Mouse (Mus musculus): ENCODE results near the gene Dctpp1.
A peak's percentile ranks its signal among the peaks of the same experiment; 100 is the strongest.

Gene Dctpp1

GRCm38 (mm10) chr7:127260309-127261111 lies at the start of gene Dctpp1:
TSS of gene Dctpp1 (minus strand) at chr7:127260709.
- peak; percentile 89 for DNase-seq (ENCODE audit: low spot score)

DNA sequence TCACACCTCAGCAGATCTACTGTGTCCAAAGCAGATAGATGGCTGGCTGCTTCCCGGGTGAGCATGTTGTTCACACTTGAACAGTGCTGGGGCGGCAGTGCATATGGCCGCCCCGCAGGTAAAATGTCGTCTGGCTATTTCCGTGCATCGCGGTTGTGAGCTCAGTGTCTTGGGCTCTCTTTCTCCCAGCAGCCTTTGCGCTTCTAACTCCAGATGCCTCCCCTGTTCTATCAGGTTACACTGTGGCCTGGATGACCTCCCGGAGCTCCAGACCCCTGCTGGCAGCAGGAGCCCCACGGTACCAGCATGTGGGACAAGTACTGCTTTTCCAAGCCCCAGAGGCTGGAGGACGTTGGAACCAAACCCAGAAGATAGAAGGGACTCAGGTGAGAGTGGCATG lies 49.4 kb upstream of the Dctpp1 start:
- no peak for DNase-seq (ENCODE audit: low spot score)

GRCm38 (mm10) chr7:127308887-127309286 lies 48.4 kb upstream of the Dctpp1 start:
- peak; percentile 29 for DNase-seq (ENCODE audit: low spot score)

DNA sequence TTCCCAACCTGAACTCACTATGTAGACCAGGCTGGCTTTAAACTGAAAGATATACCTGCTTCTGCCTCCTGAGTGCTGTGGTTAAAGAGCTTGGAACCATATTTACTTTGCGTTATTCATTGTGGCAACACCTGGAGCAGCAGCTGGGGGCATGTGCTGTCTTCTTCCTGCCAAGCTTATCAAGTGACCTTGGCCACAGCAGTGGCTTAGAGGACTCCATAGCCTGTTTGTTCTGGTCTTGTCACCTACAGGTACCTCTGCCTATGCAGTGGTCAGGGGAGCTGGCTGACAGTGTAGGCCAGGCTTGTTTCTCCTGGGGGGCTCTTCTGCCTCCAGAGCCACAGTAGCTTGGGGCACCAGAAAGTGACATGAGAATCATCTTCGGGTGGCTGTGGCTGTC lies 47.9 kb upstream of the Dctpp1 start:
- no peak for DNase-seq (ENCODE audit: low spot score)

GRCm38 (mm10) chr7:127297586-127298193 lies 37.2 kb upstream of the Dctpp1 start:
- no peak for DNase-seq (ENCODE audit: low spot score)

GRCm38 (mm10) chr7:127296786-127297555 lies 36.5 kb upstream of the Dctpp1 start:
- no peak for DNase-seq (ENCODE audit: low spot score)

DNA sequence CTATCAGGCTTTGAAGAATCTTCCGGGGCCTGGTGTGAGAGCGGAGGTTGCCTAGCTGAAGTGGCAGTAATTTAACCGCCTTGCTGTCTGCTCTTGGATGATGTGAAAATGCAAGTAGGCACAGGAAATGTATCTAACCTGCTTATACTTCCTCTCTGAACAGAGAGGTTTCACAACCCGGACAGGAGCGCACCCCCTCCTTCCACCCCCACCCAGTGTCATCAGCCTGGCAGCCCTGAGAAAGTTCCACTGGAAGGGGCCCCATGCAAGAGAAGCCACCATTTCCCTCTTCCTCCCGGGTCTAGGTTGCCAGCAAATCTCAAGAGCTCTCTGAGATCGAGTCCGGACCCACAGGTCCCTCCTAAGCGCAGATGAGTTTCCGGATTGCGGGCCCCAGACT lies 35.6 kb upstream of the Dctpp1 start, which contains the start of gene Itgal:
Gene Itgal (plus strand): TSS at position 163 of the 400 bp plus-strand sequence.
- no peak for DNase-seq (ENCODE audit: low spot score)

DNA sequence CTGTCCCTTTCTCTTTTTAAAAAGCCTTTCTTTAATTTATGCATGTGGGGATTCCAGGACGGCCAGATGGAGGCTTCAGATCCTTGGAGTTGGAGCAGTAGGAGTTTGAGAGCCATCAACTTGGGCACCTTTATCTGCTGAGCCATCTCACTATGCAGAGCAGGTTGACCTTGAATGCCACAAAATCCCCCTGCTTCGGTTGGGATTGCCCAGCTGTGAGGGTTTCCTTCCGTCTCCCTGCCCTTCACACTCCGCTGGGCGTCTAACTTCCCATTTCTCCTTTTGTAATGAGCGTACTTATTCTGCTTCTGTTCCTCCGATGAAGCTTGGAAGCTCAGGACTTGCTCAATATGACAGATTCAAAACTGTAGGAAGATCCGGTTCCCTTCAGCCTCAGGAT lies 29.6 kb upstream of the Dctpp1 start:
- DNase-seq (ENCODE audit: low spot score), result no peak

DNA sequence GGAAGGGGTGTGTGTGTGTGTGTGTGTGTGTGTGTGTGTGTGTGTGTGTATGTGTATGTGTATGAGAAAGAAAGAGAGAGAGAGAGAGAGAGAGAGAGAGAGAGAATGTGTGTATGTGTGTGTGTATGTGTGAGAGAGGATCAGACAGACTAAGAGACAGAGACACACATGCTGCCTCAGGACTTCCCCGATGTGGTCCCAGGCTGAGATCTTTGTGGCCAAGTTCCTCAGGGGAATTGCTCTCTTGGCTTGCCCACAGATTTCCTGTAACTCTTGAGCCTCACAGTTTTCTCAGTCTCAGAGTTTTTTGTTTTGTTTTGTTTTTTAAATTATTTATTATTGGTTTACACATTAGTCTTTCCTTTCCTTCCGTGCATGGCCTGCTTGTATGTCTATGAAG lies 28.8 kb upstream of the Dctpp1 start:
- no peak for DNase-seq (ENCODE audit: low spot score)

DNA sequence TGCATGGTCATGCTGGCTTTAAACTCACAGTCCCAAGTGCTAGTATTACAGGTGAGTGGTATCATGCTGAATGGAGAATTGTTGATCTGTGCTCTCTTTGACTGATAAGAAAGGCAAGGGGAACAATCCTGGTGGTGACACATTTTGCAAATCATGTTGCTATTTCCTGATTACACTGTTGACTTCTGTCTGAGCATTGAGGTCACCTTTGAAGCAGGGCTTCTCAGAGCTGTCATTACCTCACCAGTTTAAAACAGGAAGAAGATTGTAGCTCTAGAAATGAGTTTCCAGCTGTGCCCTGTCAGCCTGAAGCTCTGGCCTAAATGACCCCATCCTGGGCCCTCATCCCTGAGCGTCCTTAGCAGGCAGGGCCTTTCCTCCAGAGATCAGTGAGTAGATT lies 27.4 kb upstream of the Dctpp1 start:
- DNase-seq (ENCODE audit: low spot score), result no peak

- no peak for DNase-seq (ENCODE audit: low spot score)
Observed at GRCm38 (mm10) chr7:127285154-127285553, 24.6 kb upstream of the Dctpp1 start.

DNA sequence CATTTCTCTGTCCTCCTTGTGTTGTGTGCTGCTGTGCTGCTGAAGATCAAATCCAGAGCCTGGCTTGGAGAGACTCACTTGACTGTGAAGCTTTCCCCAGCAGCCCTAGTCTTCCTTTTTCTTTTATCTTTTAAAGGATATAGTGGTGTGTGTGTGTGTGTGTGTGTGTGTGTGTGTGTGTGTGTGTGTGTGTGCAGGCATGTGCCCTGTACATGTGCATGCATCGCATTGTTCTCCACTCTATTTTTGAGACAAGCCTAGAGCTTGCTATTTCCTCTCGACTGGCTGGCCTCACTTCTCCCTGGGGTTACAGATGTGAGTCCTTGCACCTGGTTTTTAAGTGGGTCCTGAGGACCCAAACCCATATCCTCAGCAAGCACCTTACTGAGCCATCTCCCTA lies 21.7 kb upstream of the Dctpp1 start:
- no peak for DNase-seq (ENCODE audit: low spot score)

DNA sequence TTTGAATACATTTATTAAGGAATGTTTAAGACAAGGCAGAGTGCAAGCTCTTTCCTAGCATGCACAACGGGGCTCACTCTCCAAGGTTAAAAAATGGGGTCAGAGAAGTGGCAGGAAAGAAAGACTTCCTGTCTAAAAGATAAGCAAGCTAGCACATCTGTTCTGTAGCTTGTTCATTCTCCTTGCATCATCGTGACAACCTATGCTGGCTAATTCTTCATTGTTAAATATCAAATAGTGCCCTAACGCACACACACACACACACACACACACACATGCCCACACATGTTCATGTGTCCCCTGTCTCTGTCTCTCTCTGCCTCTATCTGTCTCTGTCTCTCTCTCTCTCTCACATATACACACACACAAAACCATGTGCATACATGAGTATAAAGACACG lies 20.6 kb upstream of the Dctpp1 start:
- no peak for DNase-seq (ENCODE audit: low spot score)

DNA sequence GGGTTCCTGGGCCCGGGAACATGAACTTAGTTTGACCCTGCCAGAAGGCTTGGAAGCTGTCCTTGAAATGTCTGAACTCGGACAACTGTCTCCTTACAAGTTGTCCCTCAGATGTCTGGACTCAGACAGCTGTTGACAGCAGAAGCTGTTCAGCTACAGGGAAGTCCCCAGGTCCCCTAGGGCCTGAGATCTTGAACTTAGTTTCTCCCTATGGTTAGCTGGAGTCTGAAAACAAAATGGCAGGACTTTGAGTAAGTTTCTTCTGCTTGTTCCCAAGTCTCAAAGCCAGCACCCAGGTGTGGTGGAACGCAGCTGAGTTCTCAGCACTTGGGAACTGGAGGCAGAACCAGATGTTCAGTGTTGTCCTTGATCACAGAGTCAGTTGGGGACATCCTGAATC lies 19.6 kb upstream of the Dctpp1 start:
- no peak for DNase-seq (ENCODE audit: low spot score)

DNA sequence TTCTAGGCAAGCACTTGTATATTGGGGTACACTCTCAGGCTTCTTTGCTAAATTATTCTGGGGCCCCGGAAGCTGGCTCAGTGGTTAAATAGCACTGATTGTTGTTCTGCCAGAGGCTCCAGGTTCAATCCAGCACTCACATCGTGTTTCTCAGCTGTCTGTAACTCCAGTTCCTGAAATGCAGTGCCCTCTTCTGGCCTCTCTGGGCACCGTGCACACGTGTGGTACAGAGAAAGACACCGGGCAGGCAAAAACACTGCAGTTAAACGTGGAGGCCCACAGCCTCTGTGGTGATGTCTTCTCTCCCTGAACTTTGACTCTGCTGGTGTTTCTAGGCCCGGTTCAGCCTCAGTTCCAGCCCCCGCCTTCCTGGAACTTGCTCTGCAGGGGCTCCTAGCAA lies 17.8 kb upstream of the Dctpp1 start:
- DNase-seq (ENCODE audit: low spot score), result no peak

DNA sequence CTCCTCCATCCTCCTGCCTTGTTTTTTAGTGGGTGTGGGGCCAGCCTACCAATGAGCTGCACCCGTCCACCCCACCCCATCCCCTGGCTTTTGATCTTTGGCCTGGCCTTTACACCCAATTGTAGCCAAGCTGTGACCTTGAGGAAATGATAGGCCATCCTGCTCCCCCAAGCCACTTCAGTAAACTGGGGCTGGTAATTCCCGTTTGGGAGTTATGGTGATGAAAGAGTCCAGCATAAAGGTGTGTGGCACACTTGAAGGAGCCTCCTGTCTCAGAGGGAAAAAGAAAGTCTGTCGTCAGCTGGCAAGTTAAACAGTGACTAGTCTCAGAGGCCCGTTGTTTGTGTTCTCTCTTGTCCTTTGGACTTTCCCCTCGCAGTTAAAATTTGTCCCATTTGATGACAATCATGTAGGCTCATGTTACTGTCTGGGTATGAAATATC lies 16.0 kb upstream of the Dctpp1 start:
- DNase-seq (ENCODE audit: low spot score), result no peak

GRCm38 (mm10) chr7:127273925-127274789 lies 13.6 kb upstream of the Dctpp1 start, which contains the start of gene Sephs2:
TSS of gene Sephs2 (minus strand) at chr7:127274055.
- peak; percentile 93 for DNase-seq (ENCODE audit: low spot score)

DNA sequence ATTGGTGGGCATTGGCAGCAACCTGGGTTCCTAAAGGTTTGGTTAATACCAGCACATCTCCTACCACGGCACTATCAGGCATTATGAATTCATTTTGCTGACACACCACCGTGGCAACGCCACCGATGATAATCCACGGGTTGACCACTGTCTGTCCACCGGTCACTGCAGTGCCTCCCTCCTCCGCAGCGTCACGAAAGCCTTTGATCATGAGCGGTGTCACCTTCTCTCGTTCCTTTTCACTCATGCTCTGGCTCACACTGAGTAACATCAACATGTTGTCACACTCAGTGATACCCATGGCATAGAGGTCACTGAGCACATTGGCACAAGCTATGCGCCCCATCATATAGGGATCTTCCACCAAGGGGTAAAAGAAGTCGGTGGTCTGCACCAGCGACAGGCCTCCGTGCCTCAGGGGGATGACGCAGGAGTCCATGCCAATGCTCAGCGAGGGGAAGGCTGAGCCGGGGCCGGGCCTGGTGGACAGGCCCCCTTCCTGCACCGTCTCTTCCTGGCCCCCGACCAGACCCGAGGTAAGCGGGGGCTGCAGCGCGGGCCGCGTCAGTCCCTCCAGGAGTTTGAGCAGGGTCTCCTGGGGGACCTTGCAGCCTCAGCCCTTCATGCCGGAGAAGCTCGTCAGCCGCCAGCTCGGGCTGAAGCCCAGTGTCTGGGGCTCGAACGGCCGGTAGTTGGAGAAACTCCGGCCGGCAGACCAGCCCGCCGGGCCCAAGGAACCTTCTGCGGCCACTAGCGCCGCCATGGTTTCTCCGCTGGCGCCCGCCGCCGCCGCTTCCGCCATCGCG lies 12.8 kb upstream of the Dctpp1 start:
- DNase-seq (ENCODE audit: low spot score), result peak; percentile 35

- no peak for DNase-seq (ENCODE audit: low spot score)
Observed at GRCm38 (mm10) chr7:127272566-127272965, 12.1 kb upstream of the Dctpp1 start.

DNA sequence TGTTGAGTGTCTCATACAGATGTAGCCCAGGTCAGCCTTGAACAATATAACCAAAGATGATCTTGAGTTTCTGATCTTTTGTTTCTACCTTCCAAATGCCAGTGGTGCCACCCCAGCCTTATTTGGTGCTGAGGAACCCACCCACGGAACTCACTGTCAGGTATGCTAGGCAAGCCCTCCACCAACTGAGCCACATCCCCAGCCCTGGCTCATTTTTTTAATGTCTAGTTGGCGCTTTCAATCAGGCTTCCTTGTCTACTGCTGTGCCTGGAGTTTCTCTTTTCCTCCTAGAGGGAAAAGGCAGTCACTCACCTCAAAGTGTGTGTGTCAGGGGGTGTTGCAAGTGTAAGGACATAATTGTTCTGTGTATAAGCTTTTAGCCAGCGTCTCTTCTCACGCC lies 10.6 kb upstream of the Dctpp1 start:
- no peak for DNase-seq (ENCODE audit: low spot score)

DNA sequence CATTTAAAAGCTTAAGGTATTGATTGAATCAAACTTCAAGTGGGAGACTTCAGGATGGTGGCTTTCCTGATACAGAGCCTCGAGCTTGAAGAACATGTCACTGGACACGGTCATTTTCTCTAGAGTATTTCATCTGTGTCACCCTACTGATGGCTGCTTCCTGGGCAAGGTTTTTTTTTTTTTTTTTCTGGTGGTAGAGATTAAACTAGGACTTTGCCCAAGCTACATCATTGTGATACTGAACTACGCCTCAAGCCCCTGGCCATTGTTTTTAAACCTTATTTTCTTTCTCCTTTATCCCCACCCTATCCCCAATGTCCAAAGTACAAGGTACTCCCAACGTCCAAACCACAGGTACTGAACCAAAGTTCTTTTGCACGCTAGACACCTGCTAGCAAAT lies 10.2 kb upstream of the Dctpp1 start:
- DNase-seq (ENCODE audit: low spot score), result no peak

All from urinary bladder, postnatal 25 days (tissue).